Mouse (Mus musculus): ENCODE measurements around the gene Tnfrsf13c.
"Not testable (repeated sequence)": the region's sequence is repeated elsewhere in the genome, so short reads cannot be mapped to it uniquely, and the experiment has no call there.

Tnfrsf13c gene

GRCm38 (mm10) chr15:82223657-82224601 is at the start of gene Tnfrsf13c:
Tnfrsf13c (minus strand) TSS chr15:82224369.
- DNase-seq (ENCODE audit: low spot score in 2 of 2): no peak

GRCm38 (mm10) chr15:82272295-82272694 is 48.1 kb upstream of the Tnfrsf13c start:
- DNase-seq (ENCODE audit: low spot score in 2 of 2): no peak

- peak; percentile 59 to 81 for DNase-seq (ENCODE audit: low spot score in 2 of 2)
Observed at GRCm38 (mm10) chr15:82271201-82271600, 47.0 kb upstream of the Tnfrsf13c start.

GRCm38 (mm10) chr15:82268783-82269182 is 44.6 kb upstream of the Tnfrsf13c start:
- DNase-seq (ENCODE audit: low spot score in 2 of 2): no peak

- DNase-seq (ENCODE audit: low spot score in 2 of 2): peak; percentile 55 to 57
Observed at GRCm38 (mm10) chr15:82268185-82268584, 44.0 kb upstream of the Tnfrsf13c start.

GRCm38 (mm10) chr15:82266356-82266755 is 42.2 kb upstream of the Tnfrsf13c start:
- DNase-seq (ENCODE audit: low spot score in 2 of 2): peak; percentile 83 to 84

GRCm38 (mm10) chr15:82259510-82259909 is 35.3 kb upstream of the Tnfrsf13c start:
- peak; percentile 75 to 79 for DNase-seq (ENCODE audit: low spot score in 2 of 2)

GRCm38 (mm10) chr15:82255944-82256383 is 31.8 kb upstream of the Tnfrsf13c start:
- DNase-seq (ENCODE audit: low spot score in 2 of 2): peak; percentile 83 to 94

GRCm38 (mm10) chr15:82255248-82255647 is 31.1 kb upstream of the Tnfrsf13c start:
- peak in 1 of 2 experiments; percentile 36 for DNase-seq (ENCODE audit: low spot score in 2 of 2)

- no peak for DNase-seq (ENCODE audit: low spot score in 2 of 2)
Observed at GRCm38 (mm10) chr15:82252097-82252496, 27.9 kb upstream of the Tnfrsf13c start, which contains the start of gene 1500009C09Rik. 1500009C09Rik (plus strand) TSS chr15:82252397.

GRCm38 (mm10) chr15:82251579-82251978 is 27.4 kb upstream of the Tnfrsf13c start:
- no peak for DNase-seq (ENCODE audit: low spot score in 2 of 2)

- no peak for DNase-seq (ENCODE audit: low spot score in 2 of 2)
Observed at GRCm38 (mm10) chr15:82247131-82247776, 23.1 kb upstream of the Tnfrsf13c start.

- not testable (repeated sequence) for DNase-seq (ENCODE audit: low spot score in 2 of 2)
Observed at GRCm38 (mm10) chr15:82244805-82245161, 20.6 kb upstream of the Tnfrsf13c start.

GRCm38 (mm10) chr15:82244115-82244804 is 20.1 kb upstream of the Tnfrsf13c start, which contains the start of gene Cenpm:
Cenpm (minus strand) TSS chr15:82244748.
- DNase-seq (ENCODE audit: low spot score in 2 of 2): peak; percentile 95 to 96

GRCm38 (mm10) chr15:82243742-82244114 is 19.6 kb upstream of the Tnfrsf13c start:
- no peak for DNase-seq (ENCODE audit: low spot score in 2 of 2)

GRCm38 (mm10) chr15:82243311-82243710 is 19.1 kb upstream of the Tnfrsf13c start:
- no peak for DNase-seq (ENCODE audit: low spot score in 2 of 2)

GRCm38 (mm10) chr15:82236565-82236964 is 12.4 kb upstream of the Tnfrsf13c start:
- peak; percentile 89 to 93 for DNase-seq (ENCODE audit: low spot score in 2 of 2)

GRCm38 (mm10) chr15:82235661-82236060 is 11.5 kb upstream of the Tnfrsf13c start:
- no peak for DNase-seq (ENCODE audit: low spot score in 2 of 2)

GRCm38 (mm10) chr15:82232651-82233050 is 8.5 kb upstream of the Tnfrsf13c start:
- DNase-seq (ENCODE audit: low spot score in 2 of 2): no peak

GRCm38 (mm10) chr15:82231591-82232378 is 7.6 kb upstream of the Tnfrsf13c start:
- no peak for DNase-seq (ENCODE audit: low spot score in 2 of 2)

- no peak for DNase-seq (ENCODE audit: low spot score in 2 of 2)
Observed at GRCm38 (mm10) chr15:82231100-82231499, 6.9 kb upstream of the Tnfrsf13c start.

All from right cerebral cortex, adult 2 months (tissue).